Mouse (Mus musculus) brown adipose tissue, adult 24 weeks (tissue): ENCODE data around the gene Tbc1d12. TPM values are rescaled to one million over a fixed set of nuclear protein-coding genes. Genes with fewer than 3 reads are reported as not detected.

Source experiments
- H3K27ac ChIP-seq: fragments of 200-500 bp; replicated peaks from 2 replicates; pipeline ENCODE4 v1.5.1; 2012; ENCODE audit warnings: low read depth, mild to moderate bottlenecking, low read length
- H3K4me1 ChIP-seq: fragments of 200-500 bp; 2 replicates; pipeline ENCODE4 v1.6.1; 2012; ENCODE audit warnings: low read length, mixed read lengths; ENCODE audit not compliant: control insufficient read depth, insufficient read depth, insufficient read length
- H3K4me3 ChIP-seq: fragments of 200-500 bp; 2 replicates; pipeline ENCODE4 v1.5.1; 2012; ENCODE audit warnings: low read depth, mild to moderate bottlenecking, low read length, moderate library complexity; ENCODE audit not compliant: insufficient read depth
- polyA plus RNA-seq: library from polyadenylated mRNA; stranded (reverse); fragments of >200 nt; gene quantifications from 2 replicates; pipeline ENCODE4 v1.2.4, GENCODE M21; 2012; ENCODE audit not compliant: missing spikeins, insufficient read depth, insufficient read length

The Tbc1d12 gene
- polyA plus RNA-seq, result 4.8 and 6.8 TPM in 2 replicates

DNA sequence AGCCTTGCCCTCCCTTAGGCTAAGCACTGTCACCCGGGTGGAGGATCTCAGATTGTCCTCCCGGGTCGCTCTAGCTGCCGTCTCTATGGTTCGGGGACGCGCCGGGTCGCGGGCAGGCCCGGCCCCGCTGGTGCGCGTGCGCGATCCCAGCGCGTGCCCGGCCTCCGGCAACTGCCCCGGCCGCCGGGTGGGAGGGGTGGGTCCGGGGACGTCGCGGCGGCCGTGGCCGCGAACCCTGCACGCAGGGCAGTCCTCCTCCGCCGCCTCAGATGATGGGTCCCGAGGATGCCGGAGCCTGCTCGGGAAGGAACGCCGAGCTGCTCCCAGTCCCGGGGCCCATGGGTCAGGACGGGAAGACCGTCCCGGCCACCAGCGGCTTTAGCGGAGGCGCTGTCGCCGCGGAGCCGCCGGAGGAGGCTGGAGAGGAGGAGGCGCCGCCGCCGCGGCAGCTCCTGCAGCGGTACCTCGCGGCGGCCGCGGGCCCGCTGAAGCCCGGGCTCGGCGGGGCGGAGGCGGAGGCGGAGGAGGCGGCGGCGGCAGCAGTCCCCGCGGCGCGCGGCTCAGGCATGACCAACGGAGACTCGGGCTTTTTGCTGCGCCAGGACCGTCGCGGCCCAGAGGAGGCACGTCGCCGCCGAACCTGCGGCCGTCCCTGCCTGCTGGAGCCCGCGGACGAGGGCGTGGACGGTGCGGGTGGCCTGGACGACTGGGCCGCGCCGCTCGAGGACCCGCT lies at the start of gene Tbc1d12:
Tbc1d12 (plus strand) TSS at position 142 of the 733 bp plus-strand sequence.
- peak within 1 kb of the TSS; percentile 57 for H3K27ac ChIP-seq
- peak within 1 kb of the TSS; percentile 84 for H3K4me3 ChIP-seq
- no peaks in the 10 kb centered on the region; the same call in 1 of the 2 replicates for H3K4me1 ChIP-seq

DNA sequence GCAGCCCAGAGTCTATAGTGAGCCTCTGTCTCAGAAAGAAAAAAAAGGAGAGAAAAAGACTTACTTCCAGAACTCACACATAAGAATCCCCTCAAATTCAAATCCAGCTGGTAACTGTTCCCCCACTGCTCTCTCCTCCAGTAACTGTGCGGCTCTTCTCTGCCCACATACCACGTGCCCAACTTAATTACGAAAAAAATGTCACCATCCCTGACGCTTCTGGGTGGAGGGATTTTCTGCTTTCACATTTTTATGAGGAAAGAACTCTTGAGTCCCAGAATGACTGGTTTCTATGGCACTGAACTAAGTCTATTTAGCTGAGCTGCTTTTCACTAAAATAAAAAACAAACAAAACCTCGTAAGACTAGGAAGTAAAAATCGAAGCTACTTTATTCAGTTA lies 48.6 kb upstream of the Tbc1d12 start:
- no peaks in the 10 kb centered on the region for H3K4me1 ChIP-seq
- no peak overlapping the region for H3K27ac ChIP-seq
- no peak overlapping the region for H3K4me3 ChIP-seq

DNA sequence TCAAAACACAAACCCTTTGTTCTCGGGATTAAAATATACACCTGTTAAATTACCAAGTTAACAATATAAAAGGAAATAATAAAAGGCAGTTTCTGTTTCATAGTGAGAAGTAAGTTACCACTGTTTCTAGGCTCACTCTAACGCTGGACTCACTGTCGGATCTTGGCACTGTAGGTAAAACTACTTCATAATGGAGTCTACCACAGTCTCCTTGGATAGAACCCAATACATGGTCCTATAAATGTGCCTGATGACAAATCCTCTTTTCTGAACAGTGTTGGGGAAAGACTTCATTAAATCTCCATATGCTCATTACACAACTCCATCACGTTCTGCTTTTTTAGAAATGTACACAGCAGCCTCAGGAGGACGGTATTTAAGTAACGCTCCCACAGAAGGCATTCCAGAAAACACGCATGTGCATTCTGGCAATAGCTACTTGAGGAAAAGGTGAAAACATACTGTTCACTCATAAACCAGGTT lies 42.8 kb upstream of the Tbc1d12 start:
- Histone ChIP-seq H3K4me3 (no peak overlapping the region), H3K27ac (no peak overlapping the region), H3K4me1 (no peaks in the 10 kb centered on the region)

DNA sequence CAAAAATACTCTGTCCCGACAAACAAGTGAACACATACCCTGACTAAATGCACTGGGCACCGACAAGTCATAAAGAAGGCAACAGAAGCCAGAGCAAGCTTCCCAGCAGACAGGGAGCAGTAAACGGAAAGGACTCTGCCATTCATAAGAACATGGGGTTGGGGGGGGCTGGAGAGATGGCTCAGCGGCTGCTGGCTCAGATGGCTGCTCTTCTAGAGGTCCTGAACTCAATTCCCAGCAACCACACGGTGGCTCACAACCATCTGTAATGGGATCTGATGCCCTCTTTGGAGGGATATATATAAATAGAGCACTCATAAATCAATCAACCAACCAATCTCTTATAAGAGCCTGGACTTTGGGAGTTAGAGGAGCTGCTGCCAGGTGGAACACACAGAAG lies 39.8 kb upstream of the Tbc1d12 start:
- H3K4me3 ChIP-seq, result no peak overlapping the region
- no peak overlapping the region for H3K27ac ChIP-seq
- H3K4me1 ChIP-seq, result no peaks in the 10 kb centered on the region

DNA sequence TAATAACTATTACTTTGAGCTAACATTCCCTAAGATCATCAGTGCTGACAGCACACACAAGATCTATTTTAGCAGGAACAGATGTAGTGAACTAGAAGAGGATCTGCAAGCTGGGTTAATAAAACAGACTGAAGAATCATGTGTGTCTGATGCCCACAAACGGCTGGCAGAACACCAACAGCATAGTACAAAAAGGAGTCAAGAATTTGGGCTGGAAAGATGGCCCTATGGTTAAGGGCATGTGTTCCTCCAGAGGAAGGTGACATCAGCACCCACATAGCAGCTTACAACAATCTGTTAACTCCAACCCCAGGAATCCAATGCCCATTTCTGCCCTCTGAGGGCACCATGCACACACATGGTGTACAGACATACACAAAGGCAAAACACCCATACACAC lies 38.1 kb upstream of the Tbc1d12 start:
- Histone ChIP-seq H3K4me1 (no peaks in the 10 kb centered on the region), H3K4me3 (no peak overlapping the region), H3K27ac (no peak overlapping the region)

DNA sequence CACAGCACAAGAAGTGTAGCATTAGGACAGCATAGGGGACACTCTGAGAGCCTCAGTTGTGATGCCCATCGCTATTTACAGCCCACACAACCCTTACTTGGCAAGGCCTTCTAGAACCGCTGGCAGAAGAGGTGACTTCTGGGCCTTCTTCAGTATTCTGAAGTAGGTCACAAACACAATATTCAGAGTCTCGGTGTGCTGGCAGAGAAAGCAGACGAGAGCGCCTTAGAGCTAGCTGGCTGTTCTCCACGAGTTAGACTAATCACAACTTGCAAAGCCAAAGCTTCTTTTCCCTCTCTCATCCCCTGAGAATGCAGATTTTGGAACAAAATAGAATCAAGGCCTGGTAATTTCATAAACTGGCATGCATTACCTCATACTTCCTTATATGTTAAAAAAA lies 37.6 kb upstream of the Tbc1d12 start:
- Histone ChIP-seq H3K27ac (no peak overlapping the region), H3K4me1 (no peaks in the 10 kb centered on the region), H3K4me3 (no peak overlapping the region)

DNA sequence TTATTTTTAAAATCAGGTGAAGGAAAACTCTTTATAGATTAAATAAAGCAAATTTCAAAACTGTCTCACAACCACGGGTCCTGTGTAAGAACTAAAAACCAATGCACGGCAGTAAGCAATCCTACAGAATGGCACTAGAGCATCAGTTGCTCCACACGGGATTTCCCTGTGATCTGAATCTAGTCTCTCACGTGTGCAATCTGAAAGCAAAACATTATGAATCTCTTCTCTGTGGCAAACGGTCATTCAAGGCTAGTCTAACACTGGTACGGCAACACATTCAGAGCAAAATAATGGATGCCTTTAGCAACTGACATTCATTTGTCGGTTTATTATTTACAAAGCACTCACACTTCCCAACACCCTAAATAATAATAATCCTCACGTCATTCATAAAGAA lies 18.2 kb upstream of the Tbc1d12 start:
- Histone ChIP-seq H3K27ac (no peak overlapping the region), H3K4me1 (peaks cover 2% of the 10 kb centered on the region; the same call in 1 of the 2 replicates), H3K4me3 (peak overlapping the region; percentile 36; the same call in 1 of the 2 replicates)

DNA sequence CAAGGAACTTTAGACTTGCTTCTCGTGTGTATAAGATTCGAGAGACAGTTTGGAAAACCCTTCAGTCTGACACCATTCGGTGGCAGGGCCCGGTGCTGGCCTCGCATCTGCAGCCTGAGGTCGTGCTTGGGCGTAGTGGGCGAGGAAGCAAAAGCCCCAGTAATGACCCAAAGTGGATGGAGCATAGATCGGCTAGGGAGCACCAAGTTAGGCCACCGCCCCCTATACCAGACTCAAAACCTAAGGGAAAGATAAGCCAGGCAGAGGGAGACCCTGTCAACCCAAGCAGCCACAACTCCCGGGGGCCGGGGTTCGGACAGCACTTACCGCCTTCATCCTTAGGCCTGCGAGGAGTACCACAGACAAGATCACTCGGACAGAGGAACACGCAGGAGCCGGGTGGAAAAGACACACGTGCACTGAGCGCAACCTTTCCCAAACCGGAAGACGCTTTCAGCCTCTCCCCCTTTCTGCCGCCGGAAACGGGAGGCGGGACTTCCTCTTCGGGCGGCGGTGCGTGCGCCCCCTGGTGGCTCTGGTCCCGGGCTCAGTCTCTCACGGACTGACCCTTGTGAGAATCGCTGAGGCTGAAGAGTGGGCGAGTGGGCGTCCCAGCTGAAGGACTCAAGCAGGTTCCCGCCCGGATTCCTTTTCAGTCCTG lies 17.5 kb upstream of the Tbc1d12 start, which contains the start of gene Noc3l:
Noc3l (minus strand) TSS at position 472 of the 661 bp plus-strand sequence.
- H3K4me1 ChIP-seq, result peaks cover 2% of the 10 kb centered on the region; the same call in 1 of the 2 replicates

DNA sequence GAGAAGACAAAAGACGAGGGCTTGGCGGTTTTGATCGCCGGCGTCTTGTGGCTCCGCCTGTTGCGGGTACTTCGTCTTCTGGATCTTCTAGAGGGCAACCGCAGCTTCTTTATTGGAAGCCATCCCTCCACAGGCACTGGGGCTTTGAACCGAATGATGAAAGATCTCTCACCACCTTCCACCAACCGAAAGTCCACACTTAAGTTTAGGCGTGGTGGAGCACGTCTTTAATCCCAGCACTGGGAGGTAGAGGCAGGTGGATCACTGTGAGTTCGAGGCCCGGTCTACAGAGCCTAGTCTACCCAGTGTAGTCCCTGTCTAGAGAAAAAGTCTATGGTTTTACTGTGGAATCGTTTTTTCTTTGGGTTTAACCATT lies 17.0 kb upstream of the Tbc1d12 start:
- H3K27ac ChIP-seq, result peak overlapping the region; percentile 76
- peak overlapping the region; percentile 86 for H3K4me3 ChIP-seq

More for the DNA sequence above, 17.5 kb upstream of the Tbc1d12 start, which contains the start of gene Noc3l:
- Histone ChIP-seq H3K4me3 (peak within 1 kb of the TSS; percentile 86), H3K27ac (peak within 1 kb of the TSS; percentile 76)

DNA sequence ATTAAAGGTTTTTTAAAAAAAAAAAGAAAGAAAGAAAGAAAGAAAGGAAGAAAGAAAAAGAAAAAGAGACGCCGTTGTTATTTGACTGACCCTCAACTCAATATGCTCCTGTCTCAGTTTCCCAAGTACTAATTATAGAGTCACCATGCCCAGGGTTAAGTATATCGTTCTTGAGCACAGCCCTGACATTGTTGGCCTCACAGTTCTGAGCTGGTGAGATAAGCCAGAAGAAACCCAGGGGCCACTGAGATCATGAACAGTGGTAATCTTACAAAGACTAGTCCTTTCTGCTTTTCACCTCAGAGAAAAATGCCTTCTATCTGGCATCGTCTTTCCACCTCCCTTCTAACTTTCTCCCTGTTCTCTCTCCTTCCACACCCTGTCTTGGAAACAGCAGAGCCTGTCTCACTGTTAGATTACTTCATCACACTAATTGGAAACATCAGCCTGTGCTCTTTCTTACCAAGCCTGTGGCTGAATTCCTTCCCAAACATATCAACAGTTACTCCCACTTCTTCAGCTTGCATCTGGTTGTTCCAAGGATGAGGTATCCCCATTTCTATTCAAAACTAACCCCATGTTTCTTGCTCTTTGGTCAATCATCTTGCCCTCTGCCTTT lies 16.1 kb upstream of the Tbc1d12 start:
- Histone ChIP-seq H3K27ac (no peak overlapping the region), H3K4me3 (no peak overlapping the region), H3K4me1 (peaks cover 2% of the 10 kb centered on the region; the same call in 1 of the 2 replicates)

More for the DNA sequence above, 17.0 kb upstream of the Tbc1d12 start:
- peaks cover 2% of the 10 kb centered on the region; the same call in 1 of the 2 replicates for H3K4me1 ChIP-seq

DNA sequence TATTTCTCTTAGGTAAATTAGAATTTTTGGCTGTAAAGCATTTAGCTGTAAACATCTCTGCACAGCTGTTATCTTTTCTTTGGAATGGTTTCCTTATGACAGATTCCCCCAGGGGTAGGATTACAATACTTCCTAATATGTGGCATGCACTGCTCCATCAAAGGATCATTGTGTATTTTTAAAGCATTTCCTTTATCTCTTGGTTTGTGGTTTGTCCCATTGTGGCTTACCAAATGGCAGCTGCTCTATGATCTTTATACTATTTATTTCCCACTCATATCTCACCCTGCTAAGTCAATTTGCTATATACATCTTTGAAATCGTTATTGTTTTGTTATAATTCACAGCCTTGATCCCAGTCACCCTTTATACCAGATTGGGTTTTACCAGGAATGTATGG lies 3.2 kb upstream of the Tbc1d12 start:
- H3K4me3 ChIP-seq, result no peak overlapping the region
- no peaks in the 10 kb centered on the region for H3K4me1 ChIP-seq
- no peak overlapping the region for H3K27ac ChIP-seq

DNA sequence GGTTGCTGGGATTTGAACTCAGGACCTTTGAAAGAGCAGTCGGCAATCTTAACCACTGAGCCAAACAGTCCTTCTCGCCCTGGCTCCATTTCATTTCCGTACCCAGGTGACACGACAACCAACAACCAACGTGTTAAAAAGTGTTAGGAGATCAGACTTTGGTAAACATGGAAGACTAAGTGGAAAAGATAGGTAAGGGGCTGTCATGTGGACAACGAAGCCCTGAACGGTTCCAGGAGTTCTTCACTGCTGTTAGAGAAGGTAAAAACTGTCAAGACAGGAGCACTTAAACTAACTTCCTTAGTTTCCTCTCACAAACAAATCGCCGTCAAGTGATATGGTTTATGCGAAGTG lies 318 bp upstream of the Tbc1d12 start:
- H3K27ac ChIP-seq, result peak overlapping the region; percentile 57
- H3K4me1 ChIP-seq, result no peaks in the 10 kb centered on the region; the same call in 1 of the 2 replicates

DNA sequence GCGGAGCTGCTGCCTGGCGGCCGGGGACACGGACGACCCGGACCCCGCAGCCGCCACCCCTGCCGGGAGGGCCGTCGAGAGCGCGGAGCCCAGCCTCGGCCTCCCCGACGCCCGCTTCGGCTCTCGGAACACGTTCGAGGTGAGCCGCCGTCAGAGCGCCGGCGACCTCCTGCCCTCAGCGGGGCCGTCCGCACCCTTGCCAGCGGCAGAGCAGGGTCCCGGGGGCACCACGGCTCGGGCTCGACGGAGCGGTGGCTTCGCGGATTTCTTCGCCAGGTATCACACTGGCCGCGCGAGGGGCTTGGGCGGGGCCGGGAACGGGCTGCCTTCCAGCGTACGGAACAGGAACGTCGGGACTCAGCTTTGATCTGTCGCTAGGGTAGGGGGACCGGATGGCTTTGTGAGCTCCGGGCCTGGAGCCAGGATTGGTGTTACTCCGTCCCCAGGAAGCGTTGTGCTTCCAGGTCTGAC lies 827 bp downstream of the Tbc1d12 start:
- Histone ChIP-seq H3K4me3 (peak overlapping the region; percentile 84), H3K4me1 (no peaks in the 10 kb centered on the region; the same call in 1 of the 2 replicates), H3K27ac (peak overlapping the region; percentile 16; the same call in 1 of the 2 replicates)

More for the DNA sequence above, 318 bp upstream of the Tbc1d12 start:
- peak overlapping the region; percentile 84 for H3K4me3 ChIP-seq

DNA sequence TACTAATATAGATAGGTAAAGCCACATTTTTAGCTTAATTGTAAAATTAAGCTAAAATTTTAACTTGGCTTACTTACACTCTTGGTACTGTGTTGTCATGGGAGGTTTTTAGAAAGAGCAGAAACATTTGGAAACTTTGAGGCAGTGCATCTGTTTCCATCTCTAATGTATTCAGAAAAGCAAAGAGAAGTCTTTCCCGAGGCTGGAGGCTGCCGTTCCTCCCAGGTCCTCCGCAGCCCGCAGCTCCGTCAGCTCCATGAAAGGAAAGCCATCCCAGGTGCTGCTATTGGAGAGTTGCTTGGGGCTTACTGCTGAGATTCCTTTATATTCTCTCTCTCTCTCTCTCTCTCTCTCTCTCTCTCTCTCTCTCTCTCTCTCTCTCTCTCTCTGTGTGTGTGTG lies 8.4 kb downstream of the Tbc1d12 start:
- no peak overlapping the region for H3K4me3 ChIP-seq
- no peak overlapping the region for H3K27ac ChIP-seq

DNA sequence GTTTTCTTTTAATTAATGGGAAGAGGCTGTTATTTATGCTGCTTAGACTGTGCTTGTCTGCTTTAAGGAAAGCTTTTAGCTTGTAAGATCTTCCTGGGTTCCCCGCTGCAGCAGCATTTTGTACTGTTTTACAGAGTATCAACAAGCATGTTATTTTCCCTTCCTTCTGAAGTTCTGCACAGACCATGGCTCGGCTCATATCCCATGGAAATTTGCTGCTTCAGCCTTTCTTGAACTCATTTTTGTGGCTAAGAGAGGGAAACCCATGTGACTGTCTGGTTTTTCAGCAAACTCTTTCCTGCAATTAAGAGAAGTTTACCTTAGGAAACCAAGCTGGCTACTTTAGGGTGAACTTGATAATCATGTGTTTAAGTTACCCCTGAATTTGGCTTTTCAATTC lies 10.0 kb downstream of the Tbc1d12 start:
- H3K4me3 ChIP-seq, result no peak overlapping the region
- H3K4me1 ChIP-seq, result no peaks in the 10 kb centered on the region
- no peak overlapping the region for H3K27ac ChIP-seq

More for the DNA sequence above, 8.4 kb downstream of the Tbc1d12 start:
- H3K4me1 ChIP-seq, result no peaks in the 10 kb centered on the region
